Mouse (Mus musculus) kidney, adult 9 months (tissue): Measurements from ENCODE around the gene Vmn1r188.
"Not testable (repeated sequence)": the region's sequence is repeated elsewhere in the genome, so short reads cannot be mapped to it uniquely, and the experiment has no call there.

Experiments
- DNase-seq: peaks from one replicate; pipeline ENCODE4 v3.0.0; 2022

Gene Vmn1r188

GRCm38 (mm10) chr13:22050591-22051522 lies 33.4 kb upstream of the Vmn1r188 start:
- peak; percentile 84 for DNase-seq

- no peak for DNase-seq
Observed at GRCm38 (mm10) chr13:22051523-22051859, 32.7 kb upstream of the Vmn1r188 start.

- DNase-seq = no peak
Observed at GRCm38 (mm10) chr13:22053754-22054153, 30.5 kb upstream of the Vmn1r188 start.

GRCm38 (mm10) chr13:22061422-22061821 lies 22.8 kb upstream of the Vmn1r188 start:
- DNase-seq = no peak

- DNase-seq = no peak
Observed at GRCm38 (mm10) chr13:22063468-22063867, 20.8 kb upstream of the Vmn1r188 start.

- DNase-seq = not testable (repeated sequence)
Observed at GRCm38 (mm10) chr13:22105724-22106123, 21.5 kb downstream of the Vmn1r188 start, which contains the start of gene Vmn1r189. TSS of gene Vmn1r189 (minus strand) at chr13:22105824.

DNA sequence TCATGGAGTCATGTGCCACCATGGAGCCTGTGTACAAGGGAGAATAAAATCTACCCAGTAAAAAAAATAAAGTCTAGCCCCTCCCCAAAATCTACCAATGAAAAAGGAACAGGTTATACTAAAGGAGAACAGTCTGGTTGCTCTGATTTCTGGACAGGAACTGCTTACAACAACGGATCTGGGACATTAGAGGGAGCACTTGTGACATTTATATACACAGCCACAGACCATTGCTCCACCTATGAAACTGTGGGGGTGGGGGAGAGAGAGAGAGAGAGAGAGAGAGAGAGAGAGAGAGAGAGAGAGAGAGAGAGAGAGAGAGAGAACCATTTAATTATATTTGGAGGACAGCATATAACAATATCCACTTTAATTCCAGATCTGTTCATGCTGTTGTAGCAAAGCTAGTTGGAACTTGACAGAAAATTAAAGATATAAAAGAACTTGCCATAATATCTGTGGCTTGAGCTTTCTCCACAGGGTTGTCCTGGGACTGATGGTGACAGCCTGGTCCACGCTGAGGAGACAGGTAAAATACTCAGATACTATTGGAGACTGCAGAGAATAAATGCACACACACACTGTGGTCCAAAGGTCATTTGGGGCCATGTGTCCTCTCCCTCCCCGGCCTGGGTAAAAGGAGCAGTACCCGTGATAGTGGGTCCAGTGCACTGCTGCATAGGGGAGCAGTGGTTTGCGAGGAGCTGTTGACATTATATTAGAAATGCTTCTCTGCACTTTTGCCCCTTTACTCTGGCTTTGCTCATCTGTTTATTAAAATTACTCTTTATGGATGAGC lies 52.5 kb downstream of the Vmn1r188 start:
- not testable (repeated sequence) for DNase-seq
